Mouse (Mus musculus): Measurements from ENCODE around the gene Col9a3. TPM values are rescaled to one million over a fixed set of nuclear protein-coding genes. Genes with fewer than 3 reads are reported as not detected.

Gene Col9a3
- polyA plus RNA-seq, 1 experiment: 0.15 TPM

GRCm38 (mm10) chr2:180589123-180589831 is 8.3 kb upstream of the Col9a3 start, which contains the start of gene Ogfr:
TSS of gene Ogfr (plus strand) at chr2:180589245.
- no peak for TF ChIP-seq GATA1 (IDR thresholded peaks at IDR 0.05; ENCODE audit: low read length)

- no peak for TF ChIP-seq GATA1 (IDR thresholded peaks at IDR 0.05; ENCODE audit: low read length)
These were observed 641 bp downstream of the Col9a3 start for GRCm38 (mm10) chr2:180598157-180598705.

- TF ChIP-seq GATA1 (IDR thresholded peaks at IDR 0.05; ENCODE audit: low read length): no peak
These were observed 3.0 kb downstream of the Col9a3 start for GRCm38 (mm10) chr2:180600569-180601021.

GRCm38 (mm10) chr2:180604781-180605180 is 7.2 kb downstream of the Col9a3 start:
- no peak for TF ChIP-seq GATA1 (IDR thresholded peaks at IDR 0.05; ENCODE audit: low read length)

GRCm38 (mm10) chr2:180610283-180610682 is 12.7 kb downstream of the Col9a3 start:
- no peak for TF ChIP-seq GATA1 (IDR thresholded peaks at IDR 0.05; ENCODE audit: low read length)

- no peak for TF ChIP-seq GATA1 (IDR thresholded peaks at IDR 0.05; ENCODE audit: low read length)
These were observed 14.3 kb downstream of the Col9a3 start for GRCm38 (mm10) chr2:180611882-180612281.

GRCm38 (mm10) chr2:180641576-180642554 is 44.3 kb downstream of the Col9a3 start:
- TF ChIP-seq GATA1 (IDR thresholded peaks at IDR 0.05; ENCODE audit: low read length): no peak

GRCm38 (mm10) chr2:180642555-180643260 is 45.1 kb downstream of the Col9a3 start, which contains the start of gene Tcfl5:
TSS of gene Tcfl5 (minus strand) at chr2:180642708.
- no peak for TF ChIP-seq GATA1 (IDR thresholded peaks at IDR 0.05; ENCODE audit: low read length)

- no peak for TF ChIP-seq GATA1 (IDR thresholded peaks at IDR 0.05; ENCODE audit: low read length)
These were observed 46.0 kb downstream of the Col9a3 start for GRCm38 (mm10) chr2:180643626-180644025.

- TF ChIP-seq GATA1 (IDR thresholded peaks at IDR 0.05; ENCODE audit: low read length): no peak
These were observed 49.3 kb downstream of the Col9a3 start for GRCm38 (mm10) chr2:180646841-180647240.

- TF ChIP-seq GATA1 (IDR thresholded peaks at IDR 0.05; ENCODE audit: low read length): no peak
These were observed 57.1 kb downstream of the Col9a3 start for GRCm38 (mm10) chr2:180654666-180655065.

- TF ChIP-seq GATA1 (IDR thresholded peaks at IDR 0.05; ENCODE audit: low read length): no peak
These were observed 57.6 kb downstream of the Col9a3 start for GRCm38 (mm10) chr2:180655150-180655549.

GRCm38 (mm10) chr2:180657394-180658013 is 59.9 kb downstream of the Col9a3 start:
- TF ChIP-seq GATA1 (IDR thresholded peaks at IDR 0.05; ENCODE audit: low read length): no peak

- TF ChIP-seq GATA1 (IDR thresholded peaks at IDR 0.05; ENCODE audit: low read length): no peak
These were observed 60.8 kb downstream of the Col9a3 start for GRCm38 (mm10) chr2:180658381-180658780.

Measured in G1E-ER4 (cell line).